In the genomic region with DNA sequence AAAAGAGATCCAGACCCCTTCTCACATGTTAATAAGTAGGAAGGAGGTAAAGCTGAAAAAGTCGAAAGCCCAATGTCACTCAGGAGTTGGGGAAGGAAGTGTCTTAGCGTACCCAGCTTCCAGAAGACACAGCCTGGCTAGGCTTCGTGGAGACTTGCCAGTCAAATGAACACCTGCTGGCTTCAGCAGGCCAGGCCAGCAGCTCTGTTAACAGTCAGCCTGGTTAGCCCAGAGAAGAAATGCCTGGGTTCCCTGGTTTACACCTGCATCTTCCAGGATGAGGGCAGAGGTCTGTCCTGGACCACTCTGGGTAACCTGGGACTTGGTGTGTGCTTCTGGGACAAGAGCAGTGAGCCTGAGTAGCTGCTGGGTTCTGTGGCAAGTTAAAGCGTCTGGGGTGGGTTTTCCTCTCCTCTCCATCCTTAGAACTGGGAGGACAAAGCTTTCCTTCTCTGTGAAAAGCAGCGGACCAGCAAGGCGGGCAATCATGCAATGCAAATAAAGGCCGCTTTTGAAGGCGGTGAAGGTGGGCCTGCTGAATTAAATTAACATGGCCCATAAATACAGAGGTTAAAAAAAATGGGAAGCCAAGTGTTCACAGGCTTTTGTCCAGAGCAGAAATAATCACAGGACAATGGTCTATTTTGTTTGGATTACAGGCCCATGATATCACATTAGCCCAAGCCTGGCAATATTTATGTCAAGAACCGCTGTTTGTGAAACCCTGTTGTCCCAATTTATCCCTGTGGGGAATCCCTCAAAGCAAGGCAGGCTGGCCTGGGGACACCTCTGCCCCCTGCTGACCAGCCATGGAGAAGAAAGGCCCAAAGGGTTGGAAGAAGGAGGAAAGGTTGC, we compare ENCODE assay signal across 8 mouse cellular contexts.
DNase-seq lines count a peak whose midpoint lies in the region; ATAC-seq and TF ChIP-seq lines count a peak whose summit lies in the region.

No protein-coding gene starts in this region.

- intact Hi-C loops in left cerebral cortex, postnatal 25 days (cut with DNase I) = no loop called here

- no peaks in the 10 kb centered on the region for H3K36me3 ChIP-seq in CH12.LX (replicated peaks in 1 of 2; ENCODE audit: control insufficient read depth in 1 of 2, insufficient read depth in 1 of 2, low read length in 1 of 2)
- H3K36me3 ChIP-seq in kidney, embryonic 15.5 days = no peaks in the 10 kb centered on the region
- no peaks in the 10 kb centered on the region for H3K36me3 ChIP-seq in midbrain, postnatal 0 days (ENCODE audit: insufficient read depth, low read length)

- H3K9ac ChIP-seq in CH12.LX (ENCODE audit: insufficient read depth, low read depth) = no peak overlapping the region
- H3K9ac ChIP-seq in kidney, embryonic 15.5 days = no peak overlapping the region
- no peak overlapping the region for H3K9ac ChIP-seq in midbrain, postnatal 0 days (replicated peaks; ENCODE audit: low read length, poor library complexity, severe bottlenecking)

- no peaks in the 10 kb centered on the region for H3K9me3 ChIP-seq in CH12.LX (replicated peaks; ENCODE audit: low read length)
- no peaks in the 10 kb centered on the region for H3K9me3 ChIP-seq in kidney, embryonic 15.5 days (replicated peaks)
- no peaks in the 10 kb centered on the region for H3K9me3 ChIP-seq in midbrain, postnatal 0 days (ENCODE audit: low read length)

- no peak overlapping the region for H3K4me3 ChIP-seq in CH12.LX (replicated peaks in 1 of 3; ENCODE audit: low read depth in 2 of 3, low read length in 2 of 3, poor library complexity in 1 of 3)
- H3K4me3 ChIP-seq in cortical plate, adult 2 months (ENCODE audit: insufficient read depth, low read length) = no peak overlapping the region
- H3K4me3 ChIP-seq in kidney, embryonic 15.5 days (replicated peaks) = no peak overlapping the region
- H3K4me3 ChIP-seq in midbrain, postnatal 0 days (ENCODE audit: low read depth, low read length) = no peak overlapping the region

- peak in 1 of 2 experiments; percentile 27; a peak in 2 of 4 replicates for TF ChIP-seq CTCF in CH12.LX (conservative IDR thresholded peaks at IDR 0.05 in 1 of 2, IDR thresholded peaks at IDR 0.05 in 1 of 2; ENCODE audit: low read depth in 2 of 2, low read length in 2 of 2)
- TF ChIP-seq CTCF in cortical plate, adult 2 months (IDR thresholded peaks at IDR 0.05; ENCODE audit: extremely low read depth, insufficient read depth, low read length) = 0 out of 2 replicates have a peak, but pooled peaks have one; percentile 13
- peak; percentile 64 for TF ChIP-seq CTCF in midbrain, postnatal 0 days (IDR thresholded peaks at IDR 0.05)

- no peak overlapping the region for H3K27ac ChIP-seq in CH12.LX (ENCODE audit: insufficient read depth, low read depth)
- H3K27ac ChIP-seq in cortical plate, adult 2 months (ENCODE audit: insufficient read depth, low read length) = no peak overlapping the region
- H3K27ac ChIP-seq in kidney, embryonic 15.5 days = 0 out of 2 replicates have a peak overlapping the region, but pooled peaks have one; percentile 49
- peak overlapping the region; percentile 32 for H3K27ac ChIP-seq in midbrain, postnatal 0 days (ENCODE audit: low read depth, low read length)

- no peaks in the 10 kb centered on the region for H3K79me2 ChIP-seq in CH12.LX (replicated peaks; ENCODE audit: control insufficient read depth, extremely low read depth, insufficient read depth, poor library complexity, severe bottlenecking)

- WGBS in kidney, embryonic 15.5 days = 45% methylated on average over 9 of the region's 9 CpGs
- WGBS in midbrain, postnatal 0 days = 26% methylated on average over 9 of the region's 9 CpGs

- no peak for TF ChIP-seq EP300 in CH12.LX (IDR thresholded peaks at IDR 0.05; ENCODE audit: low read length)

- peak; percentile 60 for DNase-seq in adrenal gland, postnatal 10 days
- DNase-seq in adrenal gland, postnatal 4 days (ENCODE audit: low spot score in 2 of 2) = no peak
- DNase-seq in CH12.LX (ENCODE audit: extremely low read depth) = no peak
- peak; percentile 48 for DNase-seq in midbrain, postnatal 0 days (ENCODE audit: low spot score)
- DNase-seq in layer of hippocampus, adult 8-10 months (ENCODE audit: low spot score in 2 of 2) = no peak
- DNase-seq in left cerebral cortex, postnatal 25 days (ENCODE audit: low spot score in 2 of 2) = no peak

- no peaks in the 10 kb centered on the region for H3K4me1 ChIP-seq in CH12.LX (ENCODE audit: control insufficient read depth in 1 of 2, insufficient read depth in 2 of 2)
- H3K4me1 ChIP-seq in cortical plate, adult 2 months (ENCODE audit: control insufficient read depth, insufficient read depth, low read length) = no peaks in the 10 kb centered on the region
- 0 out of 2 replicates have a peak, but pooled peaks cover 8% of the 10 kb centered on the region for H3K4me1 ChIP-seq in kidney, embryonic 15.5 days
- H3K4me1 ChIP-seq in midbrain, postnatal 0 days (ENCODE audit: insufficient read depth, low read length) = peaks cover 14% of the 10 kb centered on the region

- TF ChIP-seq POLR2A in CH12.LX (IDR thresholded peaks at IDR 0.05; ENCODE audit: low read depth, low read length) = no peak
- no peak for TF ChIP-seq POLR2A in cortical plate, adult 2 months (IDR thresholded peaks at IDR 0.05; ENCODE audit: extremely low read depth, insufficient read depth, low read length)

- in situ Hi-C loops in CH12.LX (cut with MboI; ENCODE audit: low pct_ligation_motif_present, low pct_unique_long_range_greater_than_20kb, low sequenced_read_pairs) = no loop called here

- H3K27me3 ChIP-seq in CH12.LX (replicated peaks) = peaks cover 86% of the 10 kb centered on the region
- H3K27me3 ChIP-seq in kidney, embryonic 15.5 days = no peaks in the 10 kb centered on the region
- no peaks in the 10 kb centered on the region for H3K27me3 ChIP-seq in midbrain, postnatal 0 days (ENCODE audit: insufficient read depth, low read length)

- TF ChIP-seq RAD21 in CH12.LX (IDR thresholded peaks at IDR 0.05; ENCODE audit: low read depth, low read length) = no peak; the same call in none of the 2 replicates

- ATAC-seq in kidney, embryonic 15.5 days (replicated peaks; ENCODE audit: low FRiP score) = peak; percentile 56; the same call in 1 of the 2 replicates
- ATAC-seq in midbrain, postnatal 0 days (ENCODE audit: low FRiP score) = no peak

- dilution Hi-C loops in CH12.LX (cut with MboI; ENCODE audit: extremely low pct_ligation_motif_present, extremely low pct_unique_long_range_greater_than_20kb, low sequenced_read_pairs) = no loop called here

- H3K4me2 ChIP-seq in CH12.LX (ENCODE audit: insufficient read depth, low read depth, poor library complexity, severe bottlenecking) = no peak overlapping the region
- no peak overlapping the region for H3K4me2 ChIP-seq in kidney, embryonic 15.5 days
- H3K4me2 ChIP-seq in midbrain, postnatal 0 days (ENCODE audit: low read depth, low read length, poor library complexity, severe bottlenecking) = no peak overlapping the region

TF ChIP-seq in CH12.LX, 34 proteins besides CTCF, POLR2A, EP300 and RAD21:
- TF ChIP-seq MXI1 (IDR thresholded peaks at IDR 0.05; ENCODE audit: low read depth, low read length) (no peak), POLR2AphosphoS2 (IDR thresholded peaks at IDR 0.05; ENCODE audit: low read depth, low read length) (no peak), SMC3 (IDR thresholded peaks at IDR 0.05; ENCODE audit: low read depth, low read length) (0 out of 2 replicates have a peak, but pooled peaks have one; percentile 25)
TF ChIP-seq in CH12.LX: peak in this region for 1.

Comparison
In these comparisons a context has a peak if more than half of its experiments do, and no peak if none do; other contexts are left out.
1. DNase-seq: peak in adrenal gland, postnatal 10 days (single experiment) and midbrain, postnatal 0 days (single experiment); none in adrenal gland, postnatal 4 days (0 of 2), CH12.LX (single experiment), layer of hippocampus, adult 8-10 months (0 of 2) and left cerebral cortex, postnatal 25 days (0 of 2).
2. H3K27ac ChIP-seq: peak in kidney, embryonic 15.5 days (single experiment) and midbrain, postnatal 0 days (single experiment); none in CH12.LX (single experiment) and cortical plate, adult 2 months (single experiment).